Mouse (Mus musculus): ENCODE measurements around the gene Cldn3. TPM values are rescaled to one million over a fixed set of nuclear protein-coding genes. Genes with fewer than 3 reads are reported as not detected.
A peak's percentile ranks its signal among the peaks of the same experiment; 100 is the strongest.

Cldn3 gene
- total RNA-seq, 2 experiments from 2014 or later = not detected

GRCm38 (mm10) chr5:134965473-134965851, 20.6 kb upstream of the Cldn3 start:
- ATAC-seq (replicated peaks; ENCODE audit: poor library complexity) = peak; percentile 77

- peak; percentile 88 for ATAC-seq (replicated peaks; ENCODE audit: poor library complexity)
Observed at GRCm38 (mm10) chr5:134965852-134966821, 19.9 kb upstream of the Cldn3 start.

GRCm38 (mm10) chr5:134967164-134967944, 18.7 kb upstream of the Cldn3 start:
- no peak for ATAC-seq (replicated peaks; ENCODE audit: poor library complexity)

GRCm38 (mm10) chr5:134970671-134971070, 15.3 kb upstream of the Cldn3 start:
- ATAC-seq (replicated peaks; ENCODE audit: poor library complexity) = no peak

GRCm38 (mm10) chr5:134973081-134973480, 12.9 kb upstream of the Cldn3 start:
- no peak for ATAC-seq (replicated peaks; ENCODE audit: poor library complexity)

- no peak for ATAC-seq (replicated peaks; ENCODE audit: poor library complexity)
Observed at GRCm38 (mm10) chr5:134973526-134973925, 12.5 kb upstream of the Cldn3 start.

GRCm38 (mm10) chr5:134974294-134974693, 11.7 kb upstream of the Cldn3 start:
- peak; percentile 68 for ATAC-seq (replicated peaks; ENCODE audit: poor library complexity)

GRCm38 (mm10) chr5:134974921-134975320, 11.1 kb upstream of the Cldn3 start:
- no peak for ATAC-seq (replicated peaks; ENCODE audit: poor library complexity)

GRCm38 (mm10) chr5:134976164-134976563, 9.8 kb upstream of the Cldn3 start:
- ATAC-seq (replicated peaks; ENCODE audit: poor library complexity) = peak; percentile 49

GRCm38 (mm10) chr5:134976577-134977250, 9.3 kb upstream of the Cldn3 start:
- ATAC-seq (replicated peaks; ENCODE audit: poor library complexity) = peak; percentile 54

GRCm38 (mm10) chr5:134977837-134978236, 8.2 kb upstream of the Cldn3 start:
- no peak for ATAC-seq (replicated peaks; ENCODE audit: poor library complexity)

GRCm38 (mm10) chr5:134981149-134981548, 4.9 kb upstream of the Cldn3 start:
- no peak for ATAC-seq (replicated peaks; ENCODE audit: poor library complexity)

GRCm38 (mm10) chr5:134983111-134983510, 2.9 kb upstream of the Cldn3 start:
- no peak for ATAC-seq (replicated peaks; ENCODE audit: poor library complexity)

GRCm38 (mm10) chr5:134983771-134984170, 2.2 kb upstream of the Cldn3 start:
- ATAC-seq (replicated peaks; ENCODE audit: poor library complexity) = no peak

GRCm38 (mm10) chr5:134986298-134987268, 569 bp downstream of the Cldn3 start:
- ATAC-seq (replicated peaks; ENCODE audit: poor library complexity) = peak; percentile 50

GRCm38 (mm10) chr5:134989166-134989565, 3.2 kb downstream of the Cldn3 start:
- no peak for ATAC-seq (replicated peaks; ENCODE audit: poor library complexity)

GRCm38 (mm10) chr5:134989741-134990140, 3.7 kb downstream of the Cldn3 start:
- ATAC-seq (replicated peaks; ENCODE audit: poor library complexity) = no peak

GRCm38 (mm10) chr5:134992566-134992965, 6.6 kb downstream of the Cldn3 start:
- ATAC-seq (replicated peaks; ENCODE audit: poor library complexity) = no peak

- no peak for ATAC-seq (replicated peaks; ENCODE audit: poor library complexity)
Observed at GRCm38 (mm10) chr5:134998359-134998758, 12.3 kb downstream of the Cldn3 start.

GRCm38 (mm10) chr5:134999797-135000196, 13.8 kb downstream of the Cldn3 start:
- ATAC-seq (replicated peaks; ENCODE audit: poor library complexity) = no peak
